Mouse (Mus musculus) MEL (cell line): ENCODE data around the gene Pid1. TPM values are rescaled to one million over a fixed set of nuclear protein-coding genes. Genes with fewer than 3 reads are reported as not detected.

Source experiments
- DNase-seq: peaks from one replicate; pipeline ENCODE4 v3.0.0; 2011; ENCODE audit warnings: low read depth, low spot score
- H3K27ac ChIP-seq: 2 replicates; pipeline ENCODE4 v1.5.1; 2012; ENCODE audit warnings: low read depth, mild to moderate bottlenecking, control low read depth, low read length, moderate library complexity; ENCODE audit not compliant: control insufficient read depth
- H3K27me3 ChIP-seq, 2 experiments: fragments of 150-350 bp in 1 of 2; sonication (generic) in 1 of 2; 2 replicates each; pipeline ENCODE4 v1.6.1; 2012; ENCODE audit warnings: low read length in 2 of 2, mild to moderate bottlenecking in 2 of 2, improper control_type of control experiment in 1 of 2, moderate library complexity in 1 of 2; ENCODE audit not compliant: insufficient read depth in 2 of 2, control insufficient read depth in 1 of 2
- H3K36me3 ChIP-seq, 2 experiments: 2 replicates each; pipeline ENCODE4 v1.6.1; 2012 to 2014; ENCODE audit warnings: low read length in 2 of 2, improper control_type of control experiment in 1 of 2, inconsistent platforms in 1 of 2, mild to moderate bottlenecking in 1 of 2; ENCODE audit not compliant: insufficient read depth in 2 of 2, control insufficient read depth in 1 of 2
- H3K4me1 ChIP-seq, 2 experiments: fragments of 150-350 bp in 1 of 2; sonication (generic) in 1 of 2; 2 replicates each; pipeline ENCODE4 v1.6.1; 2012; ENCODE audit warnings: low read length in 2 of 2, improper control_type of control experiment in 1 of 2, mild to moderate bottlenecking in 1 of 2; ENCODE audit not compliant: insufficient read depth in 2 of 2, control insufficient read depth in 1 of 2
- H3K4me3 ChIP-seq, 2 experiments: fragments of 150-350 bp in 1 of 2; sonication (generic) in 1 of 2; 2 replicates each; pipeline ENCODE4 v1.5.1; 2012; ENCODE audit warnings: low read depth in 2 of 2, low read length in 2 of 2, mild to moderate bottlenecking in 2 of 2, moderate library complexity in 2 of 2, control low read depth in 1 of 2, improper control_type of control experiment in 1 of 2; ENCODE audit not compliant: control insufficient read depth in 1 of 2, insufficient read depth in 1 of 2
- H3K79me2 ChIP-seq: 2 replicates; pipeline ENCODE4 v1.6.1; 2012; ENCODE audit warnings: mild to moderate bottlenecking, low read length, moderate library complexity; ENCODE audit not compliant: control insufficient read depth, poor library complexity, insufficient read depth
- H3K9ac ChIP-seq: 2 replicates; pipeline ENCODE4 v1.6.1; 2012; ENCODE audit warnings: low read depth, mild to moderate bottlenecking, control low read depth, low read length, moderate library complexity; ENCODE audit not compliant: control insufficient read depth, poor library complexity, severe bottlenecking
- H3K9me3 ChIP-seq: fragments of 150-350 bp; sonication (generic); replicated peaks from 2 replicates; pipeline ENCODE4 v1.6.1; 2012; ENCODE audit warnings: mild to moderate bottlenecking, low read length, improper control_type of control experiment, moderate library complexity; ENCODE audit not compliant: insufficient read depth
- CHD2 ChIP-seq: IDR thresholded peaks from 2 replicates; pipeline ENCODE4 v1.6.1; 2011; ENCODE audit warnings: low read length, improper control_type of control experiment
- CTCF ChIP-seq, 3 experiments: IDR thresholded peaks in 2 of 3; conservative IDR thresholded peaks in 1 of 3; 2 replicates each; pipeline ENCODE4 v1.5.1; 2011 to 2012; ENCODE audit warnings: low read length in 3 of 3, low read depth in 2 of 3, mild to moderate bottlenecking in 2 of 3, improper control_type of control experiment in 1 of 3, inconsistent platforms in 1 of 3, mixed read lengths in 1 of 3, moderate library complexity in 1 of 3; ENCODE audit not compliant: control insufficient read depth in 1 of 3, insufficient read depth in 1 of 3, poor library complexity in 1 of 3, severe bottlenecking in 1 of 3
- ELF1 ChIP-seq: IDR thresholded peaks from 2 replicates; pipeline ENCODE4 v1.6.1; 2014; ENCODE audit warnings: low read depth, mild to moderate bottlenecking, inconsistent platforms, low read length, improper control_type of control experiment, moderate library complexity
- EP300 ChIP-seq, 2 experiments: IDR thresholded peaks; 2 replicates each; pipeline ENCODE4 v1.6.1; 2011; ENCODE audit warnings: improper control_type of control experiment in 2 of 2, low read length in 2 of 2, low read depth in 1 of 2, mild to moderate bottlenecking in 1 of 2
- MAFK ChIP-seq: IDR thresholded peaks from 2 replicates; pipeline ENCODE4 v1.6.1; 2011; ENCODE audit warnings: low read depth, mild to moderate bottlenecking, low read length, improper control_type of control experiment, borderline replicate concordance
- MAX ChIP-seq: IDR thresholded peaks from 2 replicates; pipeline ENCODE4 v1.6.1; 2011; ENCODE audit warnings: low read length, improper control_type of control experiment
- MYC ChIP-seq: IDR thresholded peaks from 2 replicates; pipeline ENCODE4 v1.6.1; 2011; ENCODE audit warnings: low read depth, mild to moderate bottlenecking, low read length, improper control_type of control experiment, moderate library complexity
- POLR2A ChIP-seq, 2 experiments: IDR thresholded peaks; 2 replicates each; pipeline ENCODE4 v1.6.1; 2011 to 2012; ENCODE audit warnings: low read length in 2 of 2, mild to moderate bottlenecking in 2 of 2, control low read depth in 1 of 2, improper control_type of control experiment in 1 of 2, low read depth in 1 of 2, moderate library complexity in 1 of 2; ENCODE audit not compliant: control insufficient read depth in 1 of 2, insufficient read depth in 1 of 2, poor library complexity in 1 of 2
- RCOR1 ChIP-seq: IDR thresholded peaks from 2 replicates; pipeline ENCODE4 v1.6.1; 2012; ENCODE audit warnings: low read depth, mild to moderate bottlenecking, inconsistent platforms, low read length, improper control_type of control experiment
- SIN3A ChIP-seq: IDR thresholded peaks from 2 replicates; pipeline ENCODE4 v1.6.1; 2012; ENCODE audit warnings: low read length, improper control_type of control experiment, inconsistent platforms
- SMC3 ChIP-seq: IDR thresholded peaks from 2 replicates; pipeline ENCODE4 v1.6.1; 2011; ENCODE audit warnings: low read depth, low read length, improper control_type of control experiment
- TAL1 ChIP-seq: IDR thresholded peaks from 2 replicates; pipeline ENCODE4 v1.6.1; 2012; ENCODE audit warnings: mild to moderate bottlenecking, inconsistent platforms, low read length, moderate library complexity, mixed read lengths
- TCF12 ChIP-seq: IDR thresholded peaks from 2 replicates; pipeline ENCODE4 v1.6.1; 2014; ENCODE audit warnings: low read depth, mild to moderate bottlenecking, inconsistent platforms, low read length, improper control_type of control experiment, moderate library complexity
- USF1 ChIP-seq: IDR thresholded peaks from 2 replicates; pipeline ENCODE4 v1.6.1; 2014; ENCODE audit warnings: low read depth, mild to moderate bottlenecking, inconsistent platforms, low read length, improper control_type of control experiment, moderate library complexity
- USF2 ChIP-seq, 2 experiments: IDR thresholded peaks; 2 replicates each; pipeline ENCODE4 v1.6.1; 2011 to 2012; ENCODE audit warnings: improper control_type of control experiment in 2 of 2, low read length in 2 of 2, borderline replicate concordance in 1 of 2, inconsistent platforms in 1 of 2, low read depth in 1 of 2, mild to moderate bottlenecking in 1 of 2; ENCODE audit not compliant: insufficient read depth in 1 of 2
- ZC3H11A ChIP-seq: IDR thresholded peaks from 2 replicates; pipeline ENCODE4 v1.6.1; 2012; ENCODE audit warnings: low read depth, mild to moderate bottlenecking, inconsistent platforms, low read length, improper control_type of control experiment
- ZKSCAN1 ChIP-seq: IDR thresholded peaks from 2 replicates; pipeline ENCODE4 v1.6.1; 2012; ENCODE audit warnings: low read depth, mild to moderate bottlenecking, inconsistent platforms, low read length, improper control_type of control experiment, moderate library complexity
- polyA plus RNA-seq, 2 experiments: library from polyadenylated mRNA; stranded (reverse) in 1 of 2; unstranded in 1 of 2; fragments of >175 nt in 1 of 2; fragments of >200 nt in 1 of 2; gene quantifications; 2 replicates each; pipeline versions ENCODE4 v1.2.1 to v1.2.4; 2012; ENCODE audit warnings: low replicate concordance in 2 of 2, low read depth in 1 of 2; ENCODE audit not compliant: insufficient read length in 2 of 2, insufficient read depth in 1 of 2, missing spikeins in 1 of 2
- total RNA-seq: library from RNA; depleted of rRNA; stranded (reverse); fragments of 300-350 nt; gene quantifications from 2 replicates; pipeline ENCODE4 v1.2.3, GENCODE M21; 2012

The Pid1 gene
- total and polyA plus RNA-seq, 3 experiments = not detected

GRCm38 (mm10) chr1:84056884-84057630 is 306.9 kb downstream of the Pid1 start:
- no peak overlapping the region for H3K9ac ChIP-seq
- TF ChIP-seq TCF12 (no peak), CTCF (IDR thresholded peaks at IDR 0.05 in 2 of 3, conservative IDR thresholded peaks at IDR 0.05 in 1 of 3; ENCODE audit: control insufficient read depth in 1 of 3, insufficient read depth in 1 of 3, low read depth in 2 of 3, low read length in 3 of 3, poor library complexity in 1 of 3, severe bottlenecking in 1 of 3) (no peak), ELF1 (no peak), USF2 (IDR thresholded peaks at IDR 0.05; ENCODE audit: borderline replicate concordance in 1 of 2, insufficient read depth in 1 of 2, low read depth in 1 of 2, low read length in 2 of 2) (no peak), EP300 (IDR thresholded peaks at IDR 0.05; ENCODE audit: low read depth in 1 of 2, low read length in 2 of 2) (no peak), TAL1 (no peak), USF1 (no peak), RCOR1 (no peak), MAFK (no peak), POLR2A (IDR thresholded peaks at IDR 0.05; ENCODE audit: control insufficient read depth in 1 of 2, insufficient read depth in 1 of 2, low read depth in 1 of 2, low read length in 2 of 2, poor library complexity in 1 of 2) (no peak)
- no peaks in the 10 kb centered on the region for H3K79me2 ChIP-seq
- no peak overlapping the region for H3K4me3 ChIP-seq
- H3K36me3 ChIP-seq = no peaks in the 10 kb centered on the region
- DNase-seq = no peak
- H3K27me3 ChIP-seq = no peaks in the 10 kb centered on the region
- no peaks in the 10 kb centered on the region for H3K9me3 ChIP-seq
- H3K4me1 ChIP-seq = no peaks in the 10 kb centered on the region
- H3K27ac ChIP-seq = no peak overlapping the region

- no peak overlapping the region for H3K27ac ChIP-seq
- TF ChIP-seq SMC3 (no peak), MYC (no peak), ZC3H11A (no peak), SIN3A (no peak)
- H3K4me1 ChIP-seq = no peaks in the 10 kb centered on the region
- no peaks in the 10 kb centered on the region for H3K79me2 ChIP-seq
- no peaks in the 10 kb centered on the region for H3K36me3 ChIP-seq
- H3K27me3 ChIP-seq = no peaks in the 10 kb centered on the region
- H3K4me3 ChIP-seq = no peak overlapping the region
- H3K9me3 ChIP-seq = no peaks in the 10 kb centered on the region
- DNase-seq = no peak
- no peak overlapping the region for H3K9ac ChIP-seq
Measured at GRCm38 (mm10) chr1:84056306-84056705, 307.7 kb downstream of the Pid1 start.

GRCm38 (mm10) chr1:84025746-84026145 is 338.2 kb downstream of the Pid1 start:
- no peak overlapping the region for H3K4me3 ChIP-seq
- H3K27ac ChIP-seq = no peak overlapping the region
- H3K9ac ChIP-seq = no peak overlapping the region
- no peaks in the 10 kb centered on the region for H3K9me3 ChIP-seq
- DNase-seq = no peak
- H3K27me3 ChIP-seq = no peaks in the 10 kb centered on the region
- H3K79me2 ChIP-seq = no peaks in the 10 kb centered on the region
- no peaks in the 10 kb centered on the region for H3K4me1 ChIP-seq
- TF ChIP-seq MAX = no peak
- no peak for TF ChIP-seq ELF1
- no peak for TF ChIP-seq CHD2
- TF ChIP-seq USF2 (IDR thresholded peaks at IDR 0.05; ENCODE audit: borderline replicate concordance in 1 of 2, insufficient read depth in 1 of 2, low read depth in 1 of 2, low read length in 2 of 2) = no peak
- TF ChIP-seq RCOR1 = no peak
- TF ChIP-seq ZKSCAN1 = no peak
- no peak for TF ChIP-seq MAFK
- no peak for TF ChIP-seq EP300 (IDR thresholded peaks at IDR 0.05; ENCODE audit: low read depth in 1 of 2, low read length in 2 of 2)
- H3K36me3 ChIP-seq = no peaks in the 10 kb centered on the region
